Mouse (Mus musculus) ES-E14 (cell line): ENCODE results near the gene Gm49450.
"Not testable (repeated sequence)": the region's sequence is repeated elsewhere in the genome, so short reads cannot be mapped to it uniquely, and the experiment has no call there.

Experiments
- MAFK ChIP-seq: IDR thresholded peaks from 2 replicates; pipeline ENCODE4 v1.6.1; 2014; ENCODE audit warnings: mild to moderate bottlenecking, low read depth, low read length, inconsistent platforms; ENCODE audit not compliant: insufficient read depth
- ZC3H11A ChIP-seq: IDR thresholded peaks from 2 replicates; pipeline ENCODE4 v1.6.1; 2012; ENCODE audit warnings: low read depth, mild to moderate bottlenecking, inconsistent platforms, low read length, borderline replicate concordance
- ZNF384 ChIP-seq: IDR thresholded peaks from 2 replicates; pipeline ENCODE4 v1.6.1; 2012; ENCODE audit warnings: low read depth, low read length, inconsistent platforms

DNA sequence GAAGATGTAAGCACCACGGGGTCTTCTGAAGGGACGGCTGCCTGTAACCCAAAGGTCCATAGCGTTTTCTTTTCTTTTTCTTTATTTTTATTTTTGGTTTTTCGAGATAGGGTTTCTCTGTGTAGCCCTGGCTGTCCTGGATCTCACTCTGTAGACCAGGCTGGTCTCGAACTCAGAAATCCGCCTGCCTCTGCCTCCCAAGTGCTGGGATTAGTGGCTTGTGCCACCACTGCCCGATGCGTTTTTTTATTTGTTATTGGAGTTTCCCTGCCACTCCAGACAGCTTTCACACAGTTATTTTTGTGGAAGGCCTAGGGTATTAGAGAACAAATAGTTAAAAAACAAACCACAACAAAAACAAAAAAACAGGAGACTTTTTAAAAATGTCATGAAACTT is 34.9 kb downstream of the Gm49450 start:
- not testable (repeated sequence) for TF ChIP-seq ZNF384, ZC3H11A, MAFK
